Mouse (Mus musculus): Measurements from ENCODE around the gene Rnf10. TPM values are rescaled to one million over a fixed set of nuclear protein-coding genes. Genes with fewer than 3 reads are reported as not detected.

Gene Rnf10
- total RNA-seq, 2 experiments from 2014 or later = 45.1 to 56.3 TPM

- ATAC-seq (replicated peaks; ENCODE audit: poor library complexity) = peak; percentile 88
These were observed 34.6 kb downstream of the Rnf10 start for GRCm38 (mm10) chr5:115237803-115238728.

DNA sequence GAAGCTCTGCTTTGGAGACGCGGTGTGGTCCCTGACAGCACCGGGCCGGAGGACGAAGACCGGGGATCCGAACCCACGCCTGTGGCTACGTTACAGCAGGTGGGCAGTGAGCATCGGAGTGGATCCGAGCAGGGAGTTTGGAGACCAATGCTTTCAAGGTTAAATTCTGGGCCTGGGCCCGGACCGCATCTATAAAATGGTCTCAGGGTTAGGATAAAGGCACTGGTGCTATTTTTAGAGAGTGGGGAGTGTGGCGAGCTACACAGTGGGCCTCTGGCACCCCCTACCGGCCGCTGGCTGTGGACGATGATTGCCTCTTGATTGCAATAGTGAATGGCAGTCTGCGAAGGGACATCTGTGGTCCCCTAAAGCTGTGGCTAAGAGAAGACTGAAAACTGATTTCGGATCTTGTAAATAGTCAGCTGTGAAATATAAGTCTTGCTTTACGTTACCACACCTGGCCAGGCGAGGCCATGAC is 36.9 kb downstream of the Rnf10 start, which contains the start of gene Pop5:
Pop5 (plus strand) TSS at position 51 of the 478 bp plus-strand sequence.
- peak; percentile 86 for ATAC-seq (replicated peaks; ENCODE audit: poor library complexity)

DNA sequence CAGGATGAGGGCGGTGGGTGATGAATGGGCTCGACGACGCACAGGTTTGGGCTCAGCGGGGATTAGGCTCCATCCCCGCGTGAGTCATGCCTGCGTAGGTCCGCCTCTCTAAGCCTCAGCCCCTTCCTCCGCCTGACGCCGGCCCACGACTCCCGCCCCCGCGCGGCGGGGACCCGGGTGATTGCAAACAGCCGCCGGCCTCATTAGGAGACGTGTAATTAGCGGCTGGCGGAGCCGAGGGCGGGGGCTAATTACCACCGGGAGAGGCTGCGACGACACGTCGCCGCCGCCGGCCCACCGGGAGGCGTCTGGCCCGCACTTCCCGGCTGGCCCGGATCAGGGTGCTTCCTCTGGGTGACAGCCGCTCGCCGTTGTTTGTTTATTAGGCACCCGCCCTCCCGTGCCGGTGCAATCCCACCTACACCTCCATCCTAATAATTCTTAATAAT is 37.4 kb downstream of the Rnf10 start:
- ATAC-seq (replicated peaks; ENCODE audit: poor library complexity) = peak; percentile 8; the same call in 1 of the 2 replicates

DNA sequence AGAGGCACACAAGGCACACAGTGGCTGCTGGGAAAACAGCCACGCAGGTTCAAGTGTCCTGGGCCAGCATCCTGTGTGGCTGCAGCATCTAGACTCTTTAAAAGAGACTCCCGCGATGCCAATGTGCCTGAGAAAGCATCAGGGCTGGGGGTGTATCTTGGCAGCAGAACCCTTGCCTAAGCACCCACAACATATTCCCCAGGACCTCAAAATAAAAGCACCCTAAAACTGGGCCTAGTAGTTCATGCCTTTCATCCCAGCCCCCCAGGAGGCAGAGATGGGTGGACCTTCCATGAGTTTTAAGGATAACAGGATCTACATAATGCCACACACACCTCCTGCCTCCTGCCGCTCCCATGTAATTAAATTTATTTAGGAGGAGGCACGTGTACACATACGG is 38.2 kb downstream of the Rnf10 start:
- ATAC-seq (replicated peaks; ENCODE audit: poor library complexity) = no peak

GRCm38 (mm10) chr5:115233031-115233780 is 39.5 kb downstream of the Rnf10 start:
- no peak for ATAC-seq (replicated peaks; ENCODE audit: poor library complexity)

DNA sequence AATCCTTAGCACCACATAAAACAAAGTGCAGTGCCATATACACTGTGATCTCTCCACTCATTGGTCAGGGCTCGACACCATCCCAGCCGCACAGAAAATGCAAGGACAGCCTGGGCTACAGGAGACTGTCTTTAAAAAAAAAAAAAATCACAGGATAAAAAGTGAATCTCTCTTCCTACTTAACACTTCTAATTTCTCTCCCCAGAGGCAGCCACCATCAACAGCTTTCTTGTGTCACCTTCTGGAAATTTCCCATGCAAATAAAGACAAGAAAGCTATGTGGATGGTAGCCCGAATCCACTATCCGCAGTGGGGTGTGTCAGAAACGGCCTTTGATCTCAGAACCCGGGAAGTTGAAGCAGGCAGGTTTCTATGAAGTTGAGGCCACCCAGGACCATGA is 40.2 kb downstream of the Rnf10 start:
- no peak for ATAC-seq (replicated peaks; ENCODE audit: poor library complexity)

- no peak for ATAC-seq (replicated peaks; ENCODE audit: poor library complexity)
These were observed 41.1 kb downstream of the Rnf10 start for GRCm38 (mm10) chr5:115231552-115232120.

- no peak for ATAC-seq (replicated peaks; ENCODE audit: poor library complexity)
These were observed 41.7 kb downstream of the Rnf10 start for GRCm38 (mm10) chr5:115230830-115231551.

DNA sequence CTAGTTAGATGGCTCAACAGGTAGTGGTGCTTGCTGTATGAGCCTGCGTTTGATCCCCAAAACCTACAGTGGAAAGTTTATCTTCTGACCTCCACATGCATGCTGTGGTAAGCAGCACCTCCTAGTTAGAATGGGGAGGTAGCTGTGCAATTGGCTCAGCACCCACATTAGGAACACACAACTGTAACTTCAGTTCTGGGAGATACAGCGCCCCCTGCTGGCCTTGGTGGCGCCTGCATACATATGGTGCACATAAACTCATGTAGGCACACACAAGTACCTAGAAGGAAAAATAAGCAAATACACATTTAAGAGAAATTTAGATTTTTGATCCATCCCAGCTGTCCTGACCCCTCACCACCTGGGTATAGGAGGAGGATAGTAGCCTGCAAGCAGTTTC is 50.2 kb downstream of the Rnf10 start:
- ATAC-seq (replicated peaks; ENCODE audit: poor library complexity) = no peak

- ATAC-seq (replicated peaks; ENCODE audit: poor library complexity) = peak; percentile 46; the same call in 1 of the 2 replicates
These were observed 51.6 kb downstream of the Rnf10 start for GRCm38 (mm10) chr5:115220931-115221640.

- ATAC-seq (replicated peaks; ENCODE audit: poor library complexity) = peak; percentile 57; the same call in 1 of the 2 replicates
These were observed 54.7 kb downstream of the Rnf10 start for GRCm38 (mm10) chr5:115217998-115218397.

- no peak for ATAC-seq (replicated peaks; ENCODE audit: poor library complexity)
These were observed 57.2 kb downstream of the Rnf10 start for GRCm38 (mm10) chr5:115215273-115216185.

DNA sequence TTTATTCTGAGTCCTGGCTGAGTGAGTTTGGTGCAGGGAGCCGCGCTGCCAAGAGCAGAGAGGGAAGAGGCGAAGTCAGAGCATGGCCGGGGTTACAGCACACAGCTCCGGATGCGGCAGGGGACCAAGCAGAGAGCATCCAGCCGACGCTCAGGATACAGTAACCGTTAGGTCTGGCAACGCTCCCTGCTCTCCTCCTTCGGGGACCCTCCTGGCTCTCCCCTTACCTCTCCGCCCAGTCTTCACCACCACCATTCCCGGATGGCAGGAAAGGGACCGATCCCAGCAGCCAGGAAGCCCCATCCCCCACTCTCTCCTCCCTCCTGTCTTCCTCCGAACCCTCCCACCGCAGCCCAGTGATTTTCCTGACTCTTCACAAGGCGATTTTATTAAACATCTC is 57.8 kb downstream of the Rnf10 start:
- 0 out of 2 replicates have a peak, but pooled peaks have one; percentile 31 for ATAC-seq (replicated peaks; ENCODE audit: poor library complexity)

DNA sequence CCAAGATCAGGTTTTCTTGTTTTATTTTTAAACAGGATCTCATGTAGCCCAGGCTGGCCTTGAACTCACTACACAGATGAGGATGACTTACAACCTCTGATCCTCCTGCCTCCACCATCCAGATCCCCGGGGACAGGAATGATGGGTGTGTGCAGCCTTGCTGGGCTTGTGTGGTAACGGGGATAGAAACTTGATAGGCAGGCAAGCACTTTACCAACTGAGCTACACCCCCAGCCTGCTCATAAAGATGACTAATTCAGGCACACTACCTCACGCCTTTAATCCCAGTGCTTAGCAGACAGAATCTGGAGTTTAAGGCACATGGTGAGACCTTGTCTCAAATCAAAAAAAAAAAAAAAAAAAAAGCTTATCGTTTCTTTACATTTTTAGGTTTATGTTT is 59.8 kb downstream of the Rnf10 start:
- no peak for ATAC-seq (replicated peaks; ENCODE audit: poor library complexity)

DNA sequence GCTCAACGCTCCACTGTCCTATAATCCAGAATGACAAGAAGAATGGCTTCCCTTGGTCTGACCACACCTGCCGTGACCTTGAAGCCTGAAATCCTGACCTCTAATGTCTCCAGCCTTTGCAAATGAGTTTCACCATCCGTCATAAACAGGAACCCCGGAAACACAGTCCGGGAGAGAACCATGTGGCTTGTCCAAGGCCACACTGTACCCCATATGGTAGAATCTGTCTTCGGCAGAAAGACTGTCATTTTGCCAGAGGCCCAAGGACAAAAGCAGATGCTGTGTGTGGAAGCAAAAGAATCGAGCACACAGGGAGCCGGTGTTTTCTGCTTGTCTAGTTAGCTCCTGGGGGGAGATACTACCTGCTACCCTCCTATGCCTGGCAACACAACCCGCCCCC is 60.2 kb downstream of the Rnf10 start:
- no peak for ATAC-seq (replicated peaks; ENCODE audit: poor library complexity)

DNA sequence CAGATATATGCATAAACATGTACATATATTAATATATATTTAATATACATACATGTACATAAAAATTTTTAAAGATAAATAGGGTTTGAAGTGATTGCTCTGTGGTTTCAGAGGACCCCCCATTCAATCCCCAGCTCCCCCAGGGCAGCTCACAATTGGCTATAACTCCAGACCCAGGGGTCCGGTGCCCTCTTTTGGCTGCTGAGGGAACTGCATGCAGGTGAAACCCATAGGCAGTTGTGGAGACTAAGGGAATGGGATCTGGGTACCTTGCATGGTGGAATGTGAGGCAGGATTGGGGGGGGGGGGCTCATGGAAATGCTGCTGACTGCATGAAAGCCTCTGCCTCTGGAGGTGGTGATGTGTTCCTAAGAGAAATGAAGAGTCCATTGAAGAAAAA is 62.3 kb downstream of the Rnf10 start:
- peak; percentile 68; the same call in 1 of the 2 replicates for ATAC-seq (replicated peaks; ENCODE audit: poor library complexity)

- no peak for ATAC-seq (replicated peaks; ENCODE audit: poor library complexity)
These were observed 64.1 kb downstream of the Rnf10 start for GRCm38 (mm10) chr5:115208601-115209000.

DNA sequence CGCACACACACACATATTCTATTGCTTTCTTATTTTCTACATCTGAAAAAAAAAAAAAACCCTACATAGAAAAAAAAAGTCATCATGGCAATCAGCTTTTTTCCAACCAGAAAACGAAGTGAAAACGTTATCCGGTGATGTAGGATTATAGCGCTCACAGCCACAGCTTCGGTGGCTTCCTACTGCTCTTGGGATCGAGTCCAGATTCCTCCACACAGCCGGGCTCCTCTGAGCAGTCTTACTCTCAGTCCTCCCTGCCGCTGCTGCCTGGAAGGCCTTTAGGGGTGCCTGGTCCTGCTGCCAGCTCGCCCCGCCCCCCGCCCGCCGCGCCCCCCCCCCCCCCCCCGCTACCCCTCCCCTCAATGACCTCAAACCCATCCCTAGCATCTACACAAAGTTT is 64.8 kb downstream of the Rnf10 start:
- ATAC-seq (replicated peaks; ENCODE audit: poor library complexity) = no peak

DNA sequence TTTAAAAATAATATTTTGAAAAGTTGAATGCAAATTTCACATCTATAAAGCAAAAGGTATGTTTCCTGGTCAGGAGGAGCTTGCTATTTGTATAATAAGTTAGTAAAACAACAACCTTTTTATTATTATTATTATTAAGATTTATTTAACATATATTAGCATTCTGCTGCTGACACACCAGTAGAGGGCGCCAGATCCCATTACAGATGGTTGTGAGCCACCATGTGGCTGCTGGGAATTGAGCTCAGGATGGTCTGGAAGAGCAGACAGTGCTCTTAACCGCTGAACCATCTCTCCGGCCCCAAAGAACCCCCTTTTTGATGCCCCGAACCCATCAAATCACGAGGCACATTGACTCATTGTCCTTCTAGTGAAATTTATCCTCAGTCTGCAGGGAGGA is 65.5 kb downstream of the Rnf10 start:
- no peak for ATAC-seq (replicated peaks; ENCODE audit: poor library complexity)

All from megakaryocyte progenitor cell, adult 5-6 weeks (primary cell).